Mouse (Mus musculus) lung, embryonic 14.5 days (tissue): ENCODE results near the gene Cfap61. TPM values are rescaled to one million over a fixed set of nuclear protein-coding genes. Genes with fewer than 3 reads are reported as not detected.

Experiments used
- ATAC-seq: fragments of 200-750 bp; cut with Nextera tagmentation; 2 replicates; pipeline ENCODE4 v1.8.0; 2017; ENCODE audit warnings: mild to moderate bottlenecking, moderate TSS enrichment, moderate library complexity; ENCODE audit not compliant: insufficient read depth
- DNase-seq: peaks from one replicate; pipeline ENCODE4 v3.0.0-alpha.2; 2015
- H3K27ac ChIP-seq: fragments of 300-500 bp; sonication (generic); 2 replicates; pipeline ENCODE4 v1.5.1; 2014; ENCODE audit warnings: low read depth, mild to moderate bottlenecking, moderate library complexity
- H3K27me3 ChIP-seq: fragments of 300-500 bp; sonication (generic); 2 replicates; pipeline ENCODE4 v1.6.1; 2014; ENCODE audit warnings: low read length, control low read depth; ENCODE audit not compliant: insufficient read depth
- H3K36me3 ChIP-seq: fragments of 300-500 bp; sonication (generic); 2 replicates; pipeline ENCODE4 v1.6.1; 2014; ENCODE audit warnings: control low read depth; ENCODE audit not compliant: insufficient read depth
- H3K4me1 ChIP-seq: fragments of 300-500 bp; sonication (generic); 2 replicates; pipeline ENCODE4 v1.6.1; 2014; ENCODE audit warnings: antibody characterized with exemption, control low read depth; ENCODE audit not compliant: insufficient read depth
- H3K4me2 ChIP-seq: fragments of 300-500 bp; sonication (generic); 2 replicates; pipeline ENCODE4 v1.6.1; 2014; ENCODE audit warnings: mild to moderate bottlenecking
- H3K4me3 ChIP-seq: fragments of 300-500 bp; sonication (generic); 2 replicates; pipeline ENCODE4 v1.5.1; 2014; ENCODE audit warnings: low read depth, low read length
- H3K9ac ChIP-seq: fragments of 300-500 bp; sonication (generic); 2 replicates; pipeline ENCODE4 v1.6.1; 2014
- H3K9me3 ChIP-seq: fragments of 300-500 bp; sonication (generic); 2 replicates; pipeline ENCODE4 v1.6.1; 2016; ENCODE audit warnings: low read depth, low read length, control low read depth
- CTCF ChIP-seq: IDR thresholded peaks from 2 replicates; pipeline ENCODE4 v1.5.1; 2016; ENCODE audit warnings: antibody characterized with exemption, low read depth
- WGBS: fragments of 180-500 bp; shearing (Covaris S2); extraction: QIAGEN DNeasy Blood & Tissue Kit; methylation state at CpG from one replicate; pipeline ENCODE4 v1.1.7; 2014; 5-methylcytosine and 5-hydroxymethylcytosine counted together
- polyA plus RNA-seq: library from polyadenylated mRNA; unstranded; fragments of >200 nt; fragmentation: Nextera tagmentation; extraction: Ambion mirVana; gene quantifications from 2 replicates; pipeline ENCODE4 v1.2.1, GENCODE M21; 2014

Gene Cfap61
- polyA plus RNA-seq, 1 experiment from 2014 or later, result not detected

GRCm38 (mm10) chr2:145990446-145990845 lies 55.9 kb downstream of the Cfap61 start:
- no peak for ATAC-seq
- Histone ChIP-seq H3K9ac (no peak overlapping the region), H3K27me3 (no peaks in the 10 kb centered on the region), H3K4me1 (no peaks in the 10 kb centered on the region), H3K36me3 (no peaks in the 10 kb centered on the region), H3K27ac (no peak overlapping the region), H3K4me2 (no peak overlapping the region), H3K4me3 (no peak overlapping the region), H3K9me3 (no peaks in the 10 kb centered on the region)
- WGBS, result 79% methylated on average over 2 of the region's 2 CpGs
- DNase-seq, result no peak
- no peak for TF ChIP-seq CTCF

GRCm38 (mm10) chr2:145996472-145996871 lies 61.9 kb downstream of the Cfap61 start:
- TF ChIP-seq CTCF, result no peak
- H3K9ac ChIP-seq, result no peak overlapping the region
- no peak for DNase-seq
- H3K4me1 ChIP-seq, result no peaks in the 10 kb centered on the region
- no peak overlapping the region for H3K4me2 ChIP-seq
- ATAC-seq, result no peak
- H3K36me3 ChIP-seq, result no peaks in the 10 kb centered on the region
- H3K9me3 ChIP-seq, result no peaks in the 10 kb centered on the region
- no peak overlapping the region for H3K27ac ChIP-seq
- no peaks in the 10 kb centered on the region for H3K27me3 ChIP-seq
- WGBS, result 58% methylated on average over 4 of the region's 4 CpGs
- H3K4me3 ChIP-seq, result no peak overlapping the region

GRCm38 (mm10) chr2:145997956-145998525 lies 63.5 kb downstream of the Cfap61 start:
- TF ChIP-seq CTCF, result no peak
- Histone ChIP-seq H3K9me3 (no peaks in the 10 kb centered on the region), H3K36me3 (no peaks in the 10 kb centered on the region), H3K4me2 (no peak overlapping the region), H3K9ac (no peak overlapping the region), H3K4me1 (no peaks in the 10 kb centered on the region), H3K4me3 (no peak overlapping the region), H3K27me3 (no peaks in the 10 kb centered on the region), H3K27ac (no peak overlapping the region)
- ATAC-seq, result no peak
- 85% methylated on average over 5 of the region's 5 CpGs for WGBS
- DNase-seq, result peak; percentile 19

- TF ChIP-seq CTCF, result no peak
- Histone ChIP-seq H3K36me3 (no peaks in the 10 kb centered on the region), H3K9me3 (no peaks in the 10 kb centered on the region), H3K4me2 (no peak overlapping the region), H3K4me1 (no peaks in the 10 kb centered on the region), H3K27ac (no peak overlapping the region), H3K27me3 (no peaks in the 10 kb centered on the region), H3K9ac (no peak overlapping the region), H3K4me3 (no peak overlapping the region)
- 68% methylated on average over 6 of the region's 6 CpGs for WGBS
- DNase-seq (no peak), ATAC-seq (no peak)
Measured at GRCm38 (mm10) chr2:146008801-146009200, 74.2 kb downstream of the Cfap61 start.

GRCm38 (mm10) chr2:146009596-146010349 lies 75.2 kb downstream of the Cfap61 start:
- DNase-seq, result no peak

GRCm38 (mm10) chr2:146010816-146011215 lies 76.2 kb downstream of the Cfap61 start:
- Histone ChIP-seq H3K4me1 (no peaks in the 10 kb centered on the region), H3K27me3 (no peaks in the 10 kb centered on the region), H3K36me3 (no peaks in the 10 kb centered on the region), H3K9ac (no peak overlapping the region), H3K27ac (no peak overlapping the region), H3K4me2 (no peak overlapping the region), H3K4me3 (no peak overlapping the region), H3K9me3 (no peaks in the 10 kb centered on the region)
- WGBS, result 11% methylated on average over 2 of the region's 2 CpGs
- TF ChIP-seq CTCF, result no peak
- ATAC-seq, result no peak
- no peak for DNase-seq

More at GRCm38 (mm10) chr2:146009596-146010349, 75.2 kb downstream of the Cfap61 start:
- Histone ChIP-seq H3K9me3 (no peaks in the 10 kb centered on the region), H3K36me3 (no peaks in the 10 kb centered on the region), H3K4me1 (no peaks in the 10 kb centered on the region), H3K27ac (no peak overlapping the region), H3K9ac (no peak overlapping the region), H3K27me3 (no peaks in the 10 kb centered on the region), H3K4me2 (no peak overlapping the region), H3K4me3 (no peak overlapping the region)
- no peak for TF ChIP-seq CTCF
- 48% methylated on average over 2 of the region's 2 CpGs for WGBS
- no peak for ATAC-seq

GRCm38 (mm10) chr2:146015341-146016186 lies 81.0 kb downstream of the Cfap61 start:
- H3K36me3 ChIP-seq, result no peaks in the 10 kb centered on the region
- no peak overlapping the region for H3K27ac ChIP-seq
- H3K4me3 ChIP-seq, result no peak overlapping the region
- DNase-seq (no peak), ATAC-seq (no peak)
- no peak overlapping the region for H3K4me2 ChIP-seq
- H3K4me1 ChIP-seq, result no peaks in the 10 kb centered on the region
- no peaks in the 10 kb centered on the region for H3K27me3 ChIP-seq
- WGBS, result 56% methylated on average over 8 of the region's 8 CpGs
- H3K9me3 ChIP-seq, result no peaks in the 10 kb centered on the region
- no peak overlapping the region for H3K9ac ChIP-seq
- no peak for TF ChIP-seq CTCF
